Mouse (Mus musculus): ENCODE measurements around the gene Atg14. TPM values are rescaled to one million over a fixed set of nuclear protein-coding genes. Genes with fewer than 3 reads are reported as not detected.
"Not testable (repeated sequence)": the region's sequence is repeated elsewhere in the genome, so short reads cannot be mapped to it uniquely, and the experiment has no call there.

The Atg14 gene
- total RNA-seq (2021) = 10 to 100 TPM in 1 of 2 experiments, 1 to 10 TPM in 1; 8.9 to 11.0 TPM
- long read RNA-seq, experiment 1, transcript Atg14-201 (10 exons, 3,450 nt) = major isoform, 17 of 20 reads
- long read RNA-seq, experiment 1, partial matches to known transcripts = 0 of 20 reads
- long read RNA-seq, experiment 1, other reads (novel, unspliced or antisense) = 3 of 20 reads
- long read RNA-seq, experiment 2, transcript Atg14-201 (10 exons, 3,450 nt) = major isoform, 18 of 23 reads
- long read RNA-seq, experiment 2, partial matches to known transcripts = 2 of 23 reads
- long read RNA-seq, experiment 2, other reads (novel, unspliced or antisense) = 3 of 23 reads

DNA sequence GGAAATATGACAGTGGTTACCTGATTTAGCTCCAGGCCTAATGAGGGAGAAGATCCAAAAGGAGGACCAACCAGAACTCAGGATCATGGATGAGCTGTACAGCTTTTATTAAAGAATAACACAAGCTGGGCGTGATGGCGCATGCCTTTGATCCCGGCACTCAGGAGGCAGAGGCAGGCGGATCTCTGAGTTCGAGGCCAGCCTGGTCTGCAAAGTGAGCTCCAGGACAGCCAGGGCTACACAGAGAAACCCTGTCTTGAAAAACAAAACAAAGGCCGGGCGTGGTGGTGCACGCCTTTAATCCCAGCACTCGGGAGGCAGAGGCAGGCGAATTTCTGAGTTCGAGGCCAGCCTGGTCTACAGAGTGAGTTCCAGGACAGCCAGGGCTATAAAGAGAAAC, at the start of gene Atg14:
Atg14 (minus strand) TSS at position 101 of the 400 bp plus-strand sequence.
- DNase-seq (ENCODE audit: low spot score in 2 of 2) = not testable (repeated sequence)

DNA sequence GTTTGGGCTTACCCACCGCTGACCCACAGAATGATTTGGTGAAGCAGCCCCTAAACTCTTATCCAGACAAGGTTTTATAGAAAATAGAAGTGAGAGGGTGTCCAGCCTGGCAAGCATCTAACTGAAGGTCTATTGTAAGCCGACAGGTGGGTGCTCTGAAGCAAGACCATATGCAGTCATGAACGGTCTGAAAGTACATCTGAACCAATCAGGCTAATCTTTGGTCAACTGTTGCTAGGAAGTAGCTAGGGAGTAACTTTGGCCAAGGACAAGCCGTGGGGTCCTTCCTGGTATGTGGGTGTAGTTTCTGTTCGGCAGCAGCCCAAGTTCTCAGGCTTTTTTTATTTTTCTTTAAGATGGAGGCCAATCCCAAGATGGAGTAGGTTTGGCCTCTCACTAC, 48.4 kb upstream of the Atg14 start:
- DNase-seq (ENCODE audit: low spot score in 2 of 2) = no peak

DNA sequence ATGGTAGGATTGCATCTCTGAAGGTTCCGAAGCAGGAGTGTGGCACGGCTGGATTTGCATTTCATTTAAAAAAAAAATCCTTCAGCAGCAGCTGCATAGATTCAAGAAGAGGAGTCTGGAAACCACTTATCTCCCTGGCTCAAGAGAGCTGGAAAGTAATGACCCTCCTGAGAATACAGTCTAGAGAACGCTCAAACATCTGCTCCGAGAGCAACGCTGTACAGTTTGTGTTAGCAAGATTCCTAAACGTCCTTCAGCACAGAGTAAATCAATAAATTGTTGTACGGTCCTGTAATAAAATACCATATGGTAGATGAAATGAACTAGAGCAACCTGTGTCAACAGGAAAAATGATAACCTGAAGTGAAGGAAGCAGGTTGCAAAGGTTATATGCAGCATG, 42.8 kb upstream of the Atg14 start:
- DNase-seq (ENCODE audit: low spot score in 2 of 2) = no peak

DNA sequence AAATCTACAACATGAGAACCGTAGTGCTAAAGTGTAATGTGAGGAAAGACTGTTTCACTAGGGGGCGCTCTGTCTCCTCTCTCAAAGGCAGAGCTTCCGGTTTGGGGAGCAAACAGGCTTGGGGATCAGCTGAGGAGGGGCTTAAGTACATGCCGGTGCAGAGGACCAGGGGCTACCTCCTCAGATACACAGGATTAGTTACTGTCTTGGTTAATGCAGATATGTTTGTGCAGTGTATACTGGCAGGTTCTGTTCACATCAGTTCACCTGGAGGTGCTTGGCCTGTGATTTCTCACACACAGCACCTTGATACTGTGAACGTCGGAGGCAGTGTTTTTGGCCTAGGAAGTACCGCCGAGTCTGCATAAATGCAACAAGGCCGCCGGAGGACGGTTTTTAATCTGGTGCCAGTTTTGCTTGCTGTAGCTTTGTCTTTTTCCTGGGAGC, 27.5 kb upstream of the Atg14 start:
- peak in 1 of 2 experiments; percentile 59 for DNase-seq (ENCODE audit: low spot score in 2 of 2)

DNA sequence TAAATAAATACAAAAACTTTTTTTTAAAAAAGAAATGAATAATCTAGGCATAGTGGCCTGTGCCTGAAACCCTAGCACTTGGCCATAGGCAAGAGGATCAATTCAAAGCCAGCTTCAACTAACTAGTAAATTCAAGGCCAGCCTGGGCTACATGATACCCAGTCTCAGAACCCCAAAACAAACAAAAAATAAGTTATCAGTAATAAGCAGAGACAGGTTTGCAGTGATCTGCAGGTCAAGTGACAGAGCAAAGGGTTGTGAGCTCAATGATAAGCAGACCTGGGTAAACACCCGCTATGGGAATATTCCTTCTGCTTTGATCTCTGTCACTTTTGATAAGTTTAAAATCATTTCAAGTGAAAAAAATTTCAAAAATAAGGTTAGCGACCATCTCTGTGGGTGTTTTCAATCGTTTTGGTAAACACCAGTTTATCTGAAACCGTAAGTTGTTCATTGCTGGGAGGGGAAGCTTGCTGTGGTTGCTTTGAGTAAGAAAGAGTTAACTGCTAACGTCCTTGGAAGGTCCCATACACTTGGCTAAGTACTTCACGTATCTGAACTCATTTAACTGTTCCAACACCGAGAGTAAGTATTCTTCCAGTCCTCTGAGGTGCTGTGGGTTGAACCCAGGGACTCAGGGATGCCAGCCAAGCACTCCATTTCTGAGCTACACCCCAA, 24.1 kb upstream of the Atg14 start:
- DNase-seq (ENCODE audit: low spot score in 2 of 2) = no peak

DNA sequence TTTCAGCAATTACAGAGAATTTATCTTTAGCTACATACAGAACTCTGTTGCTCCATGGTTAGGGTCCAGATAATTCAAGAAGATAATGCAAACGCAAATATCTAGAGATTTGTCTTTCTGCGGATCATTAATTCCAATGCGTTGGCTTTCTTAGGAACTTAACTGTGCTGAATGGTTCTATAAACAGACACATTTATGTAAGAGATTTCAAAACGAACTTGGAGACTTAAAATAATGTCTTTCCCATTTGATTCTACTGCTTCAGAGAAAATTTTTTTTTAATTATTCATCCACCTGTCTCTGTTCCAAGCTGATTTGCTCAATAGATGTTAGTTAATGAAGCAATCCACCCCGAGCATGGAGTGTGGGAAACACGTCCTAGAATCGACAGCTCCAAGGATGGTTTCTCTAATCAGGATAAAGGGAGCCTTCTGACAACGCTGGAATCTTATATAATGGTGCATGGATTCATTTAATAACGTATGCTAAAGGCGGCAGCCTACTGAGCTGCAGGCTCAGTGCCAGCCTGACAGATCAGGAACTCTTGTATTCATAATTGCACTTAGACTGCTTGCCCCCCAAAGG, 20.0 kb upstream of the Atg14 start:
- DNase-seq (ENCODE audit: low spot score in 2 of 2) = no peak

DNA sequence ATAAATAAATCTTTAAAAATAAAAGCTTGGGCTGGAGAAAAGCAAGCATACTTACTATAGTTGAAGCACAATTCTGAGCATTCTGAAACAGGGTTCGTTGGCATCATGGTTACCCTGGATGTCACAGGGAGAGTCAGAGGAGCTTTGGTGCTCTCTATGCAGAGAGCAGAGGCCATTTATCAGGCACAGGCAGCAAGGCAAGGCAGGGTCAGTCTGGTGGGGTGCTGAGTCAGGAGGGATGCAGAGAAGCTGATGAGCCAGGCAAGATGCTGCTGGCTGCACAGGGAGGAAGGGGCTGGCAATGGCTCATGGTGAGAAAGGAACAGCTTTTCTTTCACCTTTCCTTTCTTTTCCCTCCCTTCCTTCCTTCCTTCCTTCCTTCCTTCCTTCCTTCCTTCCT, 19.0 kb upstream of the Atg14 start:
- no peak for DNase-seq (ENCODE audit: low spot score in 2 of 2)

DNA sequence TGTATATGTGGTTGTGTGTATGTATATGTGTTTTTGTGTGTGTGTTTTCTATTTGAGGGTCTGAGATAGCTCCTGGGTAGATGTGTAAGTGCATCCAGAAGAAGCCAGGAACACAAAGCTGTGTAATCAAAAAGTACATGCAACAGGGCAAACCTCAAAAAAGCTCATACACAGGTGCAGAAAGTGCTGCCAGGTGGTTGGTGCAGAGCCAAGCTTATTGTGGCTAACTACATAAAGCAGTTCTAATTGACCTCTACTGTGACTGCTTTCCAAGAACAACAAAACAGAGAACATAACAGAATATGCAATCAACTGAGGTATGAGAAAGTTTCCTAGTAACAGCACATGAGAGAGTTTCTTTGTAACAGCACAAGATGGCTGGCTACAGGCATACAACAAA, 13.9 kb upstream of the Atg14 start:
- DNase-seq (ENCODE audit: low spot score in 2 of 2) = no peak

DNA sequence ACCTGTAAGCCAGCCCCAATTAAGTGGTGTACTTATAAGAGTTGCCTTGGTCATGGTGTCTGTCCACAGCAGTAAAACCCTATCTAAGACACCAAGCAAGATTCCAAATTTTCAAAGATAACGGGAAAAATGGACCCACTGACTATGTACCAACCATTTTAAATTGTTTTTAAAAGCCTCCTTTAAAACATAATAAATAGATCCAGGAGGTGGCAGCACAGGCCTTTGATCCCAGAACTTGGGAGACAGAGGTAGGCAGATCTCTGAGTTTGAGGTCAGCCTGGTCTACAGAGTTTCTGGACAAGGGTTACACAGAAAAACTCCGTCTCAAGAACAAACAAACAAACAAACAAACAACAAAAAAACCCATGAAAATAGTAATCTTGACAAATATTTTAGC, 11.2 kb upstream of the Atg14 start:
- DNase-seq (ENCODE audit: low spot score in 2 of 2) = no peak

DNA sequence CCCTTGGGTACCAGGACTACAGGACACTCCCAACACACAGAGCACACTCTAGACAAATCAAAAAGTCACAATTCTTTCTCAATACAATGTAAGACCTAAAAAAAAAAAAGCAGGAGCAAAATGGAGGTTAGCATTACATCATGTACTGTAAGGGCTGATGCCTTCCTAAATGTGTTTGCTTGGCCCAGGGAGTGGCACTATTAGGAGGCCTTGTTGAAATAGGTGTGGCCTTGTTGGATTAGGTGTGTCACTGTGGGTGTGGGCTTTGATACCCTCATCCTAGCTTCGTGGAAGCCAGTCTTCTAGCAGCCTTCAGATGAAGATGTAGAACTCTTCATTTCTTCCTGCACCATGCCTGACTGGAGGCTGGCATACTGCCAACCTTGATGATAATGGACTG, 10.8 kb upstream of the Atg14 start:
- DNase-seq (ENCODE audit: low spot score in 2 of 2) = no peak

DNA sequence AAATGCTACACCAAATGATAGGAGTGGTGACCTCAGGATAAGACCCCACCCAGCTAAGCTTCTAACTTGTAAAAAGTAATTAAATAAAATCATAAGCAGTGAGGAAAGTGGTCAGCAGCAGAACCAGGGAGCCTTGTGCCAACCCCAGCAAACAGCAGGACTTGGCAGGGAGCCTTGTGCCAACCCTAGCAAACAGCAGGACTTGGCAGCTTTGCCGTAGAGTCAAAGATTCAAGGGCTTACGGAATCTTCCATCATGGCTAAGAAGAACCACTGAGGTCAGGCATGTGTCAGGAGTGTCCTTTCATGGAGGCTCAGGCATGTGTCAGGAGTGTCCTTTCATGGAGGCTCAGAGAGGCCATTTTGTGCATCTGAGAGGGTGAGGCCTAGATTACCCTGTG, 7.6 kb upstream of the Atg14 start:
- no peak for DNase-seq (ENCODE audit: low spot score in 2 of 2)

DNA sequence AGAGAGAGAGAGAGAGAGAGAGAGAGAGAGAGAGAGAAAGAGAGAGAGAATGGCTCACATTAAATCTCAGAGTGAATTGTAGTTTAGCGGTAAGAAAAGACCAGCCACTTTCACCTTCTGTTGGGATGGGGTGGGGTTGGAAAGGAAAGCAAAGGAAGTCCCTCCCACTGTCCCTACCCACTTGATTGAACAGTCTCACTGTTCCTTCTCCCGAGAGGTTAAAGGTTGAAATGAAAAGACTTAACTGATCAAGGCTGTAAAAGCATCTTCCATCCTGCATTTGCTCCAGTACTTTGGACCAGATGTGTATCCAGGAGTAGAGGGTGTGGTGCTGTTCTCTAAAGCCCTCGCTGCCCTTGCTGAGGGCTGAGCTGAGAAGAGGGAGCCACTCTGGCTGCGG, 6.2 kb upstream of the Atg14 start:
- no peak for DNase-seq (ENCODE audit: low spot score in 2 of 2)

DNA sequence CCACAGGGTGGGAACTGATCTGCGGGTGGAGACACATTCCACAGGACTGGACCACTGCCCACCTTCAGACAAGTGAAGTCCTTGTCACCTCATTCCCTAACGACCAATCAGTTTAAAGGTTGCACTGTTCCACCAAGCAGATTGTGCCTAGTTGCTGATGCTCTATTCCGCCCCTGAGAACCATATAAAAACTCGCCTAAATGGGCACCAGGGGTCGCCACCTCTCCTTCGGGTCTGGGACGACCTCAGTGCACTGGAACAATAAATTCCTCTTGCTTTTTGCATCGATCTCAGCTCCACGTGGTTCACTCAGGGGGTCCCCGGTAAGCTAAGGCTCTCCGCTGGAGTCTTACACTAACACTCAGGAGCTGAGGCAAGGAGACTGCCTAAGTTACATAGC, 4.3 kb upstream of the Atg14 start:
- no peak for DNase-seq (ENCODE audit: low spot score in 2 of 2)

DNA sequence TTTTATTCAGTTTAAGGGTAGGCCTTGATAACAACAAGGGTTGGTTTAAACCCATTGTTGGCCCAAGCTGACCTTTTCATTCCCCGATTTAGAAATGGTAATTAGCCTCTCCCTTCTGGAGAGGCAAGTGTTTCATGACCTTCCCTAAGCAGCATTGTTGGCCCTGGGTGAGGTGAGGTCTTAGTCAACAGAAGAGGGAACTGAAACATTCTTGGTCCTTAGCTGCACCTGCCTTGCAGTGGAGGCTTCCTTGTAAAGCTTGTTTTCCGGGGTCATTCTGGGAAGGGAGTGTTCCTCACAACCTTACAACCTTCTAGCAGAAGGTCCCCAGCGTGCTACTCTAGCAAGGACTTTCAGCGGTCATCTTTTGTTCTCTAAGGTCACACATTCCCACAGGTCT, 2.3 kb upstream of the Atg14 start:
- DNase-seq (ENCODE audit: low spot score in 2 of 2) = no peak

DNA sequence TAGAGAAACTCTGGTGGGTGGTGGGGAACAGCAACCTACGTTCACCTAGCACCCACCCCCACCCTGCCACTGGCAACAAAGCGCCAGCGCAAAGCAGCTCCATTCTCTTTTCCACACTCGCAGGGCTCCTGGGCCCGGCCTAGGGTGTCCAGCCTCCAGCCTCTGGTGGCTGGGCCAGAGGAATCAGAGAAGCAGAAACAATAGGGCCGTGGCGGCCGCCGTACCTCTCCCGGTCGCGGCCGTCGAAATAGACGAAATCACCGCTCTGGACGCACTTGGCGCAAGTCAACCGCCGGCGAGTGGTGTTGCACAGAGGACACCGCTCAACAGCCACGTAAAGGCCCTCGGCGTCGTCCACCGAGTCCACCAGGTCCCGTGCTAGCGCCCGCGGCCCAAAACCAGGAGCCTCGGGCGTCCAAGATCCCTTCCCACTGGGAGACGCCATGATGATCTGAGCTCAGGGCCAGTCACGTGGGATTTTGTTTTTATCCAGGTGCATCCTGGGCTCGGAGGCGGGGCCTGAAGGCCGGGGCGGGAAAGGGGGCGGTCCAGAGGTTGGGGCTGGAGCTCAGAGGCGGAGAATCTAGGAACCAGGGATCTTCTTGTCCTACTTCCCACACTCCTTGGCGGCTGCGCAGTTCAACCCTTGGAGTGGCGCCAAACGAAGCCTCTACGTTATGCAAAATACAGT, 2.3 kb downstream of the Atg14 start:
- peak; percentile 87 to 95 for DNase-seq (ENCODE audit: low spot score in 2 of 2)

DNA sequence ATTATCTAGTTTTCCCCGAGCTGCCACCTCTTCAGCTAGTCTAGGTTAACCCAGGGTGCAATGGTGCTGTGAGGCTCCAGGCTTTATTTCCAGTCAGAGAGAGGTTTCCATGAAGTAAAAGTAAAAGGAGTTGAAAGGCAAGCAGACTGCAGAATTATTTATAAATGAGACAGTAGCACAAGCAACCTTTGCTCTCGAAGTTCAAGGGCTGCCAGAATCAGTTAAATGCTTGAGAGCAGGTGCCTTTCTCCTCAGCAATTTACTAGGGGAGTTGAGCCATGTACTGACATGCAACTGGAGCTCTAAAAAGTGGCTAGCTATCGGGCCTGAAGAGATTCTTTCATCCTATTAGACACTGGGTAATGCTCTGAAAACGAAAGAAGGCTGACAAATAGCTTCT, 7.3 kb downstream of the Atg14 start:
- no peak for DNase-seq (ENCODE audit: low spot score in 2 of 2)

DNA sequence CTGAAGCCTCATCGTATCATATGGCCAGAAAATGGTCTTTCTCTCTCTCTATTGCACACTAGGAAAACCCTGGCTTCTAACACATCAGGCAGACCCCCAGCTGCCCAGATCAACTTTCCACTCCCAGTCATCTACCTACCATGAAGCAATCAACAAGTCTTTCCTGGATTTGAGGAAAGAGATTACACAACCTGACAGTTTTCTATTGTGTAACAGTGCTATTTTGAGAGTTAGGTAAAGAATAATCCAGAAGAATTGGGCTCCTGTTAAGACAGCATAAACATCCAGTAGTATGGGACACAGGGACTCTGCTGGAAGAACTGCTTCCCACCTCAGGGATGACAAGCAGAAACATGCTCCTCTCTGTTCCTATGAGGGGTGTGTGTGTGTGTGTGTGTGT, 7.9 kb downstream of the Atg14 start:
- DNase-seq (ENCODE audit: low spot score in 2 of 2) = no peak

DNA sequence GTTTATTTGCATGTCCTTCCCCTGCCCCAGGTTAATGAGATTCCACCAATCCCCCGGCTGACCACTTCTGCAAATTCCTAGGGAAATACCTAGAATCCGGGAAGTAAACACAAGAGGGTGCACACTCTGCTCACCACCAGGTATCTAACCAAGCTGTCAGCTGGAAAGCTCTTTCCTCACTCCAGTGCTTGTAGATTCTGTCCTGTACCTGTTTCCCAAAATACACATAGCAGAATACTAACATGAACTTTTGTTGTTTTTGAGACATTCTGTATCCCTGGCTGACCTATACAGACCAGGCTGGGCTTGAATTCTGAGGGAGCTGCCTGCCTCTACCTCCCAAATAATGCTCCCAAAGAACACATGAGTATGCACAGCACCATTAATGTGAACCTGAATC, 9.7 kb downstream of the Atg14 start:
- DNase-seq (ENCODE audit: low spot score in 2 of 2) = no peak

DNA sequence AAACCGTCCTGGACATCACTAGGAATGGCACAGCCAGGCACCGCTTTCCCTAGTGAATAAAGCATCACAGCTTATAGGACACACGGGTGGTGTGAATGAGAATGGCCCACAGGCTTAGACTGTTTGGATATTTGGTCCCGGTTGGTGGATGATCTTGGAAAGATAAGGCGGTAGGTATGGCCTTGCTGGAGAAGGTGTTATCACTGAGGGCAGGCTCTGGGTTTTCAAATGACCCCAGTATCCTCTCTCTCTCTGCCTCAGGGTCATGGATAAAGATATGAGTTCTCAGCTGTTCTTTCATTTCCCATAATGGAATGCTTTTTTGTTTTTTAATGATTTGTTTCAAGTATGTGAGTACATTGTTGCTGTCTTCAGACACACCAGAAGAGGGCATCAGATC, 15.2 kb downstream of the Atg14 start:
- no peak for DNase-seq (ENCODE audit: low spot score in 2 of 2)

DNA sequence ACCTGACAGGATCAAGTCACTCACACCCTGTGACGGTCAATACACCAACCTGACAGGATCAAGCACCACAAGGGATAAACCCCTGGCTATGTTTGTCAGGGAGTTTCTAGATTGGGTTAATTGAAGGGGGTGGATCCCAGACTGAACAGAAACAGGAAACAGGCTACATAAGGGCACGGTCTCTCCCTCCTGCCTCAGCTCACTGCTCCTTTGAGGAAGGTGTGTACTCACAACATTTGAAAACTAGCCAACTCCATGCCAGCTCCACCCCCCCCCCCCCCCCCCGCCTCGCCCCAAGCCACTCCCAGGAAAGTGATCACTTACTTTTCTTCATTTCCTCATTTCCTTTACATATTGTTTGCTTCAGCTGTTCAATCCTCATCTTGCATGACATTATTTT, 16.2 kb downstream of the Atg14 start:
- DNase-seq (ENCODE audit: low spot score in 2 of 2) = no peak

DNA sequence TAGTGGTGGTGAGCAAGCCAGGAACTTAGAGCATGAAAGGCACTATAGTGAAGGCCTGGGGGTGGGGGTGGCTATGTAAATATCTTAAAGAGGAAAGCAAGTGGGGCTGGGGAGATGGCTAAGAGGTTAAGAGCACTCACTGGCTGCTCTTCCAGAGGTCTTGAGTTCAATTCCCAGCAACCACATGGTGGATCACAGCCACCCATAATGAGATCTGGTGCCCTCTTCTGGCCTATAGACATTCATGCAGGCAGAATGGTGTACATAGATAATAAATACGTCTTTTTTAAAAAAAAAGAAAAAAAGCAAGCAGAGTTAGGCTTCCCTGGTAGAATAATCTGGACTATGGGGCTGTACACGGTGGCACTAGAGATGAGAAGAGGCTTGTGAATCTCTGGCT, 17.1 kb downstream of the Atg14 start:
- no peak for DNase-seq (ENCODE audit: low spot score in 2 of 2)

DNA sequence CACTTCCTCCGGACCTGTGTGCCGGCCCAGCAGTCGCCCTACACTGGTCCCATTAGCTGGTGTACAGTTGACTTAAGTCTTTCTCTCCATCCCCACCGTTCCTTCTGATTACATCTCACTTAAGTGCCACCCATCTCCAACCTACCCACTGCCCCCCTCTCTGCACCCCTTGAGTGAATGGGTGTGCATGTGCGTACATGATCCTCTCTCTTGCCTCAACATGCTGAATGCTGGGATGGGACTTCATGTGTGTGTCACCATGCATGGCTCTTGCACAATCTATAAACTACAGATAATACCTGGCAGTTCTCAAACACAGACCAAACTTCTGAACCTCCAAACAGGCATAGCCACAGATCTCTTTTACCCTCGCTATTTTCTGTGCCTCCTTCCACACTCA, 18.8 kb downstream of the Atg14 start:
- no peak for DNase-seq (ENCODE audit: low spot score in 2 of 2)

All from gastrocnemius, postnatal 4 days (tissue).